Mouse (Mus musculus) left cerebral cortex, adult 2 months (tissue): ENCODE results near the gene Rpn1. TPM values are rescaled to one million over a fixed set of nuclear protein-coding genes. Genes with fewer than 3 reads are reported as not detected.
"Not testable (repeated sequence)": the region's sequence is repeated elsewhere in the genome, so short reads cannot be mapped to it uniquely, and the experiment has no call there.

ENCODE experiments used
- DNase-seq, 2 experiments: peaks; one replicate each; pipeline ENCODE4 v3.0.0; 2021 to 2022; ENCODE audit warnings: low spot score in 2 of 2, mixed read lengths in 1 of 2; ENCODE audit errors: extremely low spot score in 1 of 2
- H3K27ac ChIP-seq: fragments of 200-600 bp; 2 replicates; pipeline ENCODE4 v1.8.1; 2022
- H3K4me3 ChIP-seq: fragments of 200-600 bp; 2 replicates; pipeline ENCODE4 v1.8.1; 2022
- CTCF ChIP-seq: fragments of 200-600 bp; IDR thresholded peaks from 2 replicates; pipeline ENCODE4 v1.8.1; 2022; ENCODE audit warnings: antibody characterized with exemption, mild to moderate bottlenecking, moderate library complexity
- intact Hi-C: fragments of 180-260 bp; cut with DNase I; formaldehyde crosslinking; loops from one replicate; pipeline ENCODE4 v1.15.1; 2025
- total RNA-seq, 2 experiments: library from RNA; stranded (reverse); gene quantifications; 2 replicates each; pipeline ENCODE4 v1.2.3; 2021

Gene Rpn1
- total RNA-seq, 2 experiments from 2014 or later, result 172 to 184 TPM

- TF ChIP-seq CTCF, result no peak
- DNase-seq, result no peak
- intact Hi-C loops, result loop anchor here (2.0 to 5.0 kb wide), 2 partner anchors 64 to 118 kb away; no protein-coding TSS in a partner anchor
- Histone ChIP-seq H3K4me3 (no peak overlapping the region), H3K27ac (no peak overlapping the region)
Measured at GRCm38 (mm10) chr6:88124551-88124950, 40.3 kb downstream of the Rpn1 start.

GRCm38 (mm10) chr6:88125815-88126214 is 41.5 kb downstream of the Rpn1 start:
- intact Hi-C loops, result loop anchor here (2.0 kb wide), 1 partner anchor 63 kb away; no protein-coding TSS in a partner anchor
- not testable (repeated sequence) for DNase-seq, H3K27ac ChIP-seq, H3K4me3 ChIP-seq

GRCm38 (mm10) chr6:88131521-88131920 is 47.2 kb downstream of the Rpn1 start:
- intact Hi-C loops, result no loop called here
- H3K4me3 ChIP-seq, result no peak overlapping the region
- TF ChIP-seq CTCF, result no peak
- no peak for DNase-seq
- H3K27ac ChIP-seq, result no peak overlapping the region

- H3K27ac ChIP-seq, result no peak overlapping the region
- TF ChIP-seq CTCF, result no peak
- no peak overlapping the region for H3K4me3 ChIP-seq
- intact Hi-C loops, result no loop called here
- DNase-seq, result no peak
Measured at GRCm38 (mm10) chr6:88132051-88132450, 47.8 kb downstream of the Rpn1 start.

DNA sequence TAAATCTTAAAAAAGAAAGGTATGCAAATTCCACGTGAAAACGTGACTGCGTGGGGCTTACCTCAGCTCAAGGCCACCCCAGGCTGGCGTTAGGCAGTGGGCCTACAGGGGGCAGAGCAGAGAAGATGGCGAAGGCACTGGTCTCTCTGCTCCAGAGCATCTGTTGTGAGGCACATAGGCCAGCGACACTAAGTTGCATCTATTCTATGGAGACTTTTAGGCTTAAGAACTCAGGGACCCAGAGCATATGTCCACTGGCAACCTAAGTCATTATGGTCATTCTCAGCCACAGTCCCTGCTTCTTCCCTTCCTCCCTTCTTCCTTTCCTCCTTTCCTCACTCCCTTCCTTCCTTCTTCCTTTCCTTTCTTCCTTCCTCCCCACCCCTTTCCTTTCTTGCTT is 48.8 kb downstream of the Rpn1 start:
- Histone ChIP-seq H3K4me3 (no peak overlapping the region), H3K27ac (no peak overlapping the region)
- intact Hi-C loops, result no loop called here
- no peak; the same call in none of the 2 replicates for TF ChIP-seq CTCF
- DNase-seq, result no peak

GRCm38 (mm10) chr6:88133878-88134277 is 49.6 kb downstream of the Rpn1 start:
- Histone ChIP-seq H3K4me3 (no peak overlapping the region), H3K27ac (no peak overlapping the region)
- no peak for TF ChIP-seq CTCF
- intact Hi-C loops, result no loop called here
- DNase-seq, result no peak

DNA sequence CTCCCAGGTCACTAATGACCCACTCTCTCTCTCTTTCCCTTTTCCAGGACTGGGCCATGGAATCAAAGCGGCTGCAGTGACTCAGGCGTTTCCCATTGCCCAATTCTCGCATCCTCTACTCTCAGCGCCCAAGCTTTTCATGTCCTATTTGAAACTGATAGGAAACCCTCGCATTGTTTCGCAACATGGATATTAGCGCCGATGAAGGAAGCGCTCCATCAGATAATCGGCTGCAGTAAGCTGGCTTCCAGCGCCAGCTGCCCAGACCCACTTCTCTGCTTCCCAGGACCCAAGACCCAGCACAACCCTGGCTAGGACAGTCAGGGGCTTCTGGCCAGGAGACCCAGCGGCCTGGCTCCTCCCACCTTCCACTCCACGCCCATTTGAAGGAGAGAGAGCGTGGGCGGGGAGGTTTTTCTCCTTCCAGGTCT is 51.9 kb downstream of the Rpn1 start:
- Histone ChIP-seq H3K27ac (no peak overlapping the region), H3K4me3 (no peak overlapping the region)
- intact Hi-C loops, result no loop called here
- TF ChIP-seq CTCF, result no peak
- no peak for DNase-seq

DNA sequence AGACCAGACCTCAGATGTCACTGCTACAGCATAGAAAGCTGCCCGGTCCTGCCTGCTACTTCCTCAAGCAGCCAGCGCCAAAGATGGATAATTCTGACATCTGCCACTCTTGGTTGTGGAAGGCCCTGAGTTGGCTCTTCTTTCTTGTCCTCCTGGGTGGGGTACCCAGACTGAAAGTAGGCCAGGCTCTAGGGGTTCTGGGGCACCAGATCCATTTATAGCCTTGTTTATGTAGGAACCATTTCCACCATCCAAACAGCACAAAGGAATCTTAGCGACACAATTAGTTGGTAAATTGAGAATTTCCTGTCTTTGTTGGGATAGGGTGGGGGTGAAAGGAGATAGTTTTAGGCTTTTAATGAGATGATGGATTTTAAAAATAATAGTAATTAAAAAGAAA is 54.2 kb downstream of the Rpn1 start:
- TF ChIP-seq CTCF, result no peak
- no peak overlapping the region for H3K27ac ChIP-seq
- intact Hi-C loops, result no loop called here
- DNase-seq, result no peak
- no peak overlapping the region for H3K4me3 ChIP-seq

DNA sequence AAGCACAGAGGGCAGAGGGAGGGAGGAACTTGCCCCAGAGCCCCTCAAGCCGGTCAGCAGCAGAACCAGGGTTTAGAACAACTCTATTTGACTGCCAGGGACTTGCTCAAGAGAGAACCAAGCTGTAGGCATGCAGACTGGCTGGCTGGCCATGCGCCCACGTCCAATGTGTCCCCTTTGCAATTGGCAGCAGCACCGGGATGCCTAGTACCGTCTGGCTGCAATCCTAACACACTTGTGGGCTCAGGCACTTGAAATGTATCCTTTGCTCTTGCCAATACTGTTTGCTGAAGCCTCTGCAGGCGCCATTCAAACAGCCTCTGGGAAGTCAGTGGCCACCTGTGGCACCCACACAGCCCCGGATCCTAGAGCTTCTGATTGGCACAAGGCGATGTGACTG is 56.0 kb downstream of the Rpn1 start:
- intact Hi-C loops, result no loop called here
- no peak for TF ChIP-seq CTCF

GRCm38 (mm10) chr6:88145793-88146192 is 61.5 kb downstream of the Rpn1 start:
- TF ChIP-seq CTCF, result no peak
- Histone ChIP-seq H3K27ac (no peak overlapping the region), H3K4me3 (no peak overlapping the region)
- DNase-seq, result no peak
- intact Hi-C loops, result no loop called here

More for the DNA sequence above, 56.0 kb downstream of the Rpn1 start:
- Histone ChIP-seq H3K4me3 (no peak overlapping the region), H3K27ac (no peak overlapping the region)
- DNase-seq, result peak; percentile 53 to 71

- Histone ChIP-seq H3K4me3 (no peak overlapping the region), H3K27ac (no peak overlapping the region)
- TF ChIP-seq CTCF, result no peak
- intact Hi-C loops, result no loop called here
- DNase-seq, result no peak
Measured at GRCm38 (mm10) chr6:88146576-88146975, 62.3 kb downstream of the Rpn1 start.

DNA sequence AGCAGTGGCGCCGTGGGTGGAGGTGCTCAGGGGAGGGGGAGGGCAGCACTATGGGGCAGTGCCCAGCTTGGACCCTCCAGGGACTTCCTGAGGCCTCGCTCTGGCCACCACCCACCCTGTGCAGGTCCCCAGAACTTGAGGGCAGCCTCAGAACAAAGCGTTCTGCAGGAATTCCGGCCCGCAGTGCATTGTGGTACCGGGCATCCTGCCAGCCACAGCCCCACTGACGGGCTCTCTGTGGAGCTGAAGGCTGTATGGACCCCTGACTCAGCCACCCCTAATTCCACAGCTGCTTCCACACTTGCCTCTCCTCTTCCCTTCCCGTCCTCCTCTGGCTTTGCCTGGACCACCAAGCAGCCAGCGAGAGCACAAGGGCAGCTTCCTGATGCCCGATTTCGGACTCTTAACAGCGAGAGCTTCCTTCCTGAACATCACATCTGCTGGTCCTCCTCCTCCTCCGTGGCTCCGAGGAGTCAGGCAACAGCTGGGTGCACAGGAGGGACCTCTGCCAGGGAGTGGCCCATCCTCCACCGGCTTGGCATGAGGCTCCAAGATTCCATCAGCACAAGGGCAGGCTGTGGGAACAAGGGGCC is 63.2 kb downstream of the Rpn1 start:
- H3K4me3 ChIP-seq, result no peak overlapping the region
- no peak overlapping the region for H3K27ac ChIP-seq
- peak in 1 of 2 experiments; percentile 23 for DNase-seq
- intact Hi-C loops, result no loop called here
- no peak for TF ChIP-seq CTCF

DNA sequence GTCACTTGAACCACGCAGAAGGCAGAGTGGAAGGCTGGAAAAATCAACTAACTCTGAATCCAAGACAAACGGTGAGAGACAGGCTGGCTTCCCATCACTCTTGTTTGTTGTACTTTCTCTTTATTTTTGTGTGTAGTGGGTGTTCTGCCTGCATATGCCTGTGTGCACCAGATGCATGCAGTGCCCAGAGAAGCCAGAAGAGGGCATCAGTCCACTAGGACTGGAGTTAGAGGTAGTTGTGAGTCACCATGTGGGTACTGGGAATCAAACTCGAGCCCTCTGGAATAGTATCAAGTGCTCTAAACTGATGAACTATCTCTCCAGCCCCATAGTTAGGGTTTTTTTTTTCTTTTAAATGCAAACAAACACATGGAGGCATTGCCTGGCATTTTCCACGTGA is 67.1 kb downstream of the Rpn1 start:
- DNase-seq, result no peak
- intact Hi-C loops, result no loop called here
- TF ChIP-seq CTCF, result peak; percentile 24
- no peak overlapping the region for H3K27ac ChIP-seq
- no peak overlapping the region for H3K4me3 ChIP-seq
